Mouse (Mus musculus) hindbrain, embryonic 12.5 days (tissue): ENCODE measurements around the gene Picalm. TPM values are rescaled to one million over a fixed set of nuclear protein-coding genes. Genes with fewer than 3 reads are reported as not detected.
"Not testable (repeated sequence)": the region's sequence is repeated elsewhere in the genome, so short reads cannot be mapped to it uniquely, and the experiment has no call there.

Experiments
- ATAC-seq: fragments of 200-750 bp; cut with Nextera tagmentation; 2 replicates; pipeline ENCODE4 v1.8.0; 2017; ENCODE audit warnings: moderate TSS enrichment; ENCODE audit not compliant: low FRiP score
- H3K27ac ChIP-seq: fragments of 300-500 bp; sonication (generic); 2 replicates; pipeline ENCODE4 v1.5.1; 2016; ENCODE audit warnings: mild to moderate bottlenecking
- H3K27me3 ChIP-seq: fragments of 300-500 bp; sonication (generic); 2 replicates; pipeline ENCODE4 v1.6.1; 2016; ENCODE audit warnings: mild to moderate bottlenecking
- H3K36me3 ChIP-seq: fragments of 300-500 bp; sonication (generic); 2 replicates; pipeline ENCODE4 v1.6.1; 2016; ENCODE audit warnings: mild to moderate bottlenecking
- H3K4me1 ChIP-seq: fragments of 300-500 bp; sonication (generic); 2 replicates; pipeline ENCODE4 v1.6.1; 2016
- H3K4me2 ChIP-seq: fragments of 300-500 bp; sonication (generic); replicated peaks from 2 replicates; pipeline ENCODE4 v1.6.1; 2016; ENCODE audit warnings: mild to moderate bottlenecking
- H3K4me3 ChIP-seq: fragments of 300-500 bp; sonication (generic); 2 replicates; pipeline ENCODE4 v1.5.1; 2016; ENCODE audit warnings: mild to moderate bottlenecking
- H3K9ac ChIP-seq: fragments of 300-500 bp; sonication (generic); 2 replicates; pipeline ENCODE4 v1.6.1; 2016; ENCODE audit warnings: mild to moderate bottlenecking, moderate library complexity
- H3K9me3 ChIP-seq: fragments of 300-500 bp; sonication (generic); replicated peaks from 2 replicates; pipeline ENCODE4 v1.6.1; 2016; ENCODE audit warnings: mild to moderate bottlenecking
- WGBS: fragments of 180-500 bp; shearing (Covaris S2); methylation state at CpG from one replicate; pipeline ENCODE4 v1.1.7; 2016; 5-methylcytosine and 5-hydroxymethylcytosine counted together
- polyA plus RNA-seq: library from polyadenylated mRNA; unstranded; fragments of >200 nt; fragmentation: Nextera tagmentation; extraction: Ambion mirVana; gene quantifications from 2 replicates; pipeline ENCODE4 v1.2.1, GENCODE M21; 2016

Picalm gene
- polyA plus RNA-seq, 1 experiment from 2014 or later: 44.8 TPM

DNA sequence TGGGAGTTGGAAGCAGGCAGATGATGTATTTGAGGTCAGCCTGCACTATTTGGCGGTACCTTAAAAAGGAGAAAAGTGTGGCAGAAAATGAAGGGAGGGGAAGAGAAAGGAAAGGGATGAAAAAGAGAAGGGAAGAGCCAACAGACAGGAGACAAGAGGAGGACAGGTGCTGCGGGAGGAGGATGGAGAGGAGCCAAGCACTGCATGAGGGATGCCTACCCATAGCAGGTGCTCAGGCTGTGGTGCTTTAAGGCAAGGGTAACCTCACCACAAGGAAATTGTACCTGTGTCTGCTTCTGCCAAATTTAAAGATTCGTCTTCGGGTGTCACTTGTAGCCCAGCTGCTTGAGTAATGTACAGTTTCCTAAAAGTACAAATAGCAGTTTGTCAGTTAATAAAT, 98.1 kb downstream of the Picalm start:
- Histone ChIP-seq H3K4me2 (no peak overlapping the region), H3K9ac (no peak overlapping the region), H3K27ac (no peak overlapping the region), H3K9me3 (no peaks in the 10 kb centered on the region), H3K27me3 (no peaks in the 10 kb centered on the region), H3K4me3 (no peak overlapping the region), H3K36me3 (no peaks in the 10 kb centered on the region), H3K4me1 (no peaks in the 10 kb centered on the region)
- 89% methylated on average over 4 of the region's 4 CpGs for WGBS
- ATAC-seq: no peak

- not testable (repeated sequence) for H3K27ac ChIP-seq, H3K4me3 ChIP-seq, H3K4me2 ChIP-seq, H3K4me1 ChIP-seq, H3K36me3 ChIP-seq, H3K9me3 ChIP-seq, ATAC-seq, H3K27me3 ChIP-seq, H3K9ac ChIP-seq
These were observed 98.9 kb downstream of the Picalm start for GRCm38 (mm10) chr7:90228884-90229283.

GRCm38 (mm10) chr7:90231431-90231830, 101.4 kb downstream of the Picalm start:
- Histone ChIP-seq H3K4me3 (no peak overlapping the region), H3K4me2 (no peak overlapping the region), H3K4me1 (no peaks in the 10 kb centered on the region), H3K27me3 (no peaks in the 10 kb centered on the region), H3K9me3 (no peaks in the 10 kb centered on the region), H3K36me3 (no peaks in the 10 kb centered on the region), H3K27ac (no peak overlapping the region), H3K9ac (no peak overlapping the region)
- 88% methylated on average over 9 of the region's 9 CpGs for WGBS
- ATAC-seq: no peak

DNA sequence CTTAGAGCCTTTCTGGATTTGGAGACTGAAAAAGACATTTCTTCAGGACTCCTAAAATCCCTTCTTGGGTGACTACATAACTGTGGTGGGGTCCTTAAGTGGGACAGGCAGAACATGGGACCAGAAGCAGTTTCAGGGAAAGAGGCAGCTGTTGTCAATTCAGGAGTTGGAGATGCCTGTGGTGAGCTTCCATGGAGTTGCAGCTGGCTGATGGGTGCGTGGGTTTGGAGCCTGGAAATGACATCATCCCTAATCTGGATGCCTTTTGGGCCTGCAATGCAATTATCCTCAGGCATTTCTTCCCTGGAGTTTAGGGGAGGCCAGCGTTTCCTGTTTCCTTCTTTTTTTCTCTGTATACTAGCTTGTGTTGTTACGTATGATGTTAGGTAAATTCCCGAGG, 103.9 kb downstream of the Picalm start:
- H3K4me1 ChIP-seq: no peaks in the 10 kb centered on the region
- ATAC-seq: no peak
- 65% methylated on average over 4 of the region's 4 CpGs for WGBS

DNA sequence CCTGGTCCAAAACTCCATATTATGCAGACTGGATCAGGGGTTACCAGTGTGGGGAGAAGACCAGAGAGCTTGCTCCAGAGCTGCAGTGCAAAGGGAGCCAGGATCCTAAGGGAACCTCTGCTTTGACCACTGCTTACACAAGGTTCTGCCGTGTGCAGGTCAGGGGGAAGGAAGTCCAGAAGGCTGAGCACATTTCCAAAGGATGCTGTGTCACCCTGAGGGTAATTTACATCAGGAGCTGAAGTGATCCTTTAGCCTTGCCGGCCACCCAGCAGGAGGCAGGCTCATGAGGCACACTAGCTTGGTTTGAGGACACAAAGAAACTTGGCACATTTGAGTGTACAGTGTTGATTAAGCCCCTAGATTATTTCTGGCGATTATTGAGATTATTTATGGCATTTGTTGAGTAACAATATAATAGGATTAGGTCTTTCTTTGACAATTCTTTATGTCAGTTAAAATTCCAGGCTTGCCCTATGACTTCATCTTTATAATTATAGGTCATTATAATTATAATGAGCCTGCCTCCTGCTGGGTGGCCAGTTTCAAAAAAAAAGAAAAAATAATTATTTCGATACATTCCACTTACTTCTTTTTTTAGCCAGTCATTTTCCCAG, 106.4 kb downstream of the Picalm start:
- ATAC-seq: no peak

More for the DNA sequence above, 103.9 kb downstream of the Picalm start:
- no peaks in the 10 kb centered on the region for H3K36me3 ChIP-seq
- H3K4me3 ChIP-seq: no peak overlapping the region
- no peak overlapping the region for H3K4me2 ChIP-seq
- H3K27ac ChIP-seq: no peak overlapping the region
- no peaks in the 10 kb centered on the region for H3K27me3 ChIP-seq
- no peak overlapping the region for H3K9ac ChIP-seq
- no peaks in the 10 kb centered on the region for H3K9me3 ChIP-seq

DNA sequence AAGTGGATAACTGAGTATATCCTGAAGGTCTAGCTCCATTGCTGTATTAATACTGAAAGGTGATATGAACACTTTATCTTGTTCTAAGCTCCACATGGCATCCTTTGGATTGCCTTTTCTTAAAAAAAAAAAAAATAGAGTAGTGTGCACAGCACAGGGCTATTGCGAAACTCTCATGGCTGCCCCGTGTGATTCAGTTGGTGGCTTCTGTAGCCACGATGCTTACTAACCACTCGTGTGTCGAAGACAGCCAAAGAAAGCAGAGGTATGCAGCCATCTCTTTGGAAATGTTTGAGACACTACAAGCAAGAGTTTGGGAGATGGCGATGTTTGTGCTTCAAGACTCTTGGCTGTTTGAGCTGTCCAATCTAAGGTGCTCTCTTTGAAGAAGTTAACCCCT, 113.1 kb downstream of the Picalm start:
- Histone ChIP-seq H3K4me3 (no peak overlapping the region), H3K27me3 (no peaks in the 10 kb centered on the region), H3K36me3 (no peaks in the 10 kb centered on the region), H3K9ac (no peak overlapping the region), H3K9me3 (no peaks in the 10 kb centered on the region), H3K4me2 (no peak overlapping the region), H3K4me1 (no peaks in the 10 kb centered on the region), H3K27ac (no peak overlapping the region)
- no peak for ATAC-seq
- 91% methylated on average over 6 of the region's 6 CpGs for WGBS

More for the DNA sequence above, 106.4 kb downstream of the Picalm start:
- Histone ChIP-seq H3K27me3 (no peaks in the 10 kb centered on the region), H3K4me2 (no peak overlapping the region), H3K36me3 (no peaks in the 10 kb centered on the region), H3K4me1 (no peaks in the 10 kb centered on the region), H3K9me3 (no peaks in the 10 kb centered on the region), H3K27ac (no peak overlapping the region), H3K9ac (no peak overlapping the region), H3K4me3 (no peak overlapping the region)
- WGBS: 49% methylated on average over 4 of the region's 4 CpGs

DNA sequence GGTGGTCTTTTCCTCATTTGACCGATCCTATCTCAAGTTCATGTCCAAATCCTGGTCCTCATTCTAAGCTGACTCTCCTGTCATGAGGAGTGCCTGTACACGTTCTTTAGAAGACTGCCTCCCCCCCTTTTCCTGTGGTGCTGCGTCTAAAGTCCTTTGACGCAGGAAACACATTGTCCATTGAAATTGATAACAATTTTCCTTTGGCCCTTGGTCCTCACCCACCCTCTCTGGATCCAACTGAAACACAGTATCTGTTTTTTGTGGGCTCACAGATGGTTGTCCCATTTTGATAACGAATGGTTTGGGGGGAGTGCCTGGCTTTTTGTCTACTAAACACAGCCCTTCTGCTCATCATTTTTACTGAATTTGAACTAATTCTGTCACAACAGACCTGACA, 113.6 kb downstream of the Picalm start:
- Histone ChIP-seq H3K27me3 (no peaks in the 10 kb centered on the region), H3K27ac (no peak overlapping the region), H3K36me3 (no peaks in the 10 kb centered on the region), H3K9ac (no peak overlapping the region), H3K4me1 (no peaks in the 10 kb centered on the region), H3K9me3 (no peaks in the 10 kb centered on the region), H3K4me3 (no peak overlapping the region), H3K4me2 (no peak overlapping the region)
- ATAC-seq: no peak
- 83% methylated on average over 5 of the region's 5 CpGs for WGBS

DNA sequence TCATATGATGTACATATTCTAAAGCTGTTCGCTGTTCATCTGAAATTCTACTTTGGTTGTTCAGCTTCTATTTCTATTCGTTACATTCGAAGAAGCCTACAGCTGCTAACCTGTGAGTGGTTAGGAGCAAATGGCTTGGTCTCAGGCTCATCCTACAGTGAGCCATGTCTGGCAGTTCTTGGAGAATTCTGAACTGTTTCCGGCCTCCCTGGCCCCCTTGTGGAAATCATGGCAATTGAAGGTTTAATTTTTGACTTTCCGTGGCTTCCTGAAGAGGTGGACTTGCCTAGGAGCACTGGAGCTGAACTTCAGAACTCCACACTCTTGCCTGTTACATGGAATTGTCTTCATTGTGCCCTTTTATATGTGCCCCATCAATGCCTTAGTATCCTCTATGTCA, 122.9 kb downstream of the Picalm start:
- Histone ChIP-seq H3K27me3 (no peaks in the 10 kb centered on the region), H3K4me3 (no peak overlapping the region), H3K27ac (no peak overlapping the region), H3K4me1 (no peaks in the 10 kb centered on the region), H3K9me3 (no peaks in the 10 kb centered on the region), H3K4me2 (no peak overlapping the region), H3K9ac (no peak overlapping the region), H3K36me3 (no peaks in the 10 kb centered on the region)
- whole genome bisulfite sequencing: 78% methylated on average over 5 of the region's 5 CpGs
- no peak for ATAC-seq

- Histone ChIP-seq H3K27ac (no peak overlapping the region), H3K4me1 (peaks cover 6% of the 10 kb centered on the region; the same call in 1 of the 2 replicates), H3K9ac (no peak overlapping the region), H3K27me3 (no peaks in the 10 kb centered on the region), H3K36me3 (no peaks in the 10 kb centered on the region), H3K4me2 (no peak overlapping the region), H3K9me3 (no peaks in the 10 kb centered on the region), H3K4me3 (no peak overlapping the region)
- ATAC-seq: no peak
- 93% methylated on average over 2 of the region's 2 CpGs for WGBS
These were observed 128.7 kb downstream of the Picalm start for GRCm38 (mm10) chr7:90258701-90259100.

DNA sequence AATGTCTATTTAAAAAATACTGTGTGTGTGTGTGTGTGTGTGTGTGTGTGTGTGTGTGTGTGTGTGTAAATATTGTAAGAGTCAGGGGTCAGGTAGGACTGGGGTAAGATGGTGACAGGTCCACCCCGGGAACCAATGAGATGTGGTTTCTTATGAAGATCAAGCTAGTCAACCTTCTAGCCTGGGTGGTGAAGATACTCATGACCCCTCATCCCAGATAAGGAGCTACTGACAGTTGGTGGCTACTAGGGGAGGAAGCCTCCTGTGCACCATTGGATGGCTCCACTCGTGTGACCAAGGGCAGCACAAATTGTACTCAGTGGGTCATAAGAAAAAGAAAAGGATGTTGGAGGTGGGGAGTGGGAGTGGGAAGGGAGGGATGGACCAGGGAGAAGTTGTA, 129.9 kb downstream of the Picalm start:
- H3K9me3 ChIP-seq: no peaks in the 10 kb centered on the region
- 77% methylated on average over 2 of the region's 2 CpGs for WGBS
- ATAC-seq: no peak

GRCm38 (mm10) chr7:90261902-90262599, 132.0 kb downstream of the Picalm start:
- ATAC-seq: peak; percentile 90
- Histone ChIP-seq H3K36me3 (no peaks in the 10 kb centered on the region), H3K4me2 (peak overlapping the region; percentile 39), H3K9me3 (no peaks in the 10 kb centered on the region), H3K27me3 (no peaks in the 10 kb centered on the region), H3K4me1 (peaks cover 9% of the 10 kb centered on the region; the same call in 1 of the 2 replicates), H3K4me3 (no peak overlapping the region), H3K9ac (no peak overlapping the region), H3K27ac (peak overlapping the region; percentile 83)
- WGBS: 23% methylated on average over 7 of the region's 7 CpGs

More for the DNA sequence above, 129.9 kb downstream of the Picalm start:
- no peaks in the 10 kb centered on the region for H3K36me3 ChIP-seq
- H3K9ac ChIP-seq: no peak overlapping the region
- H3K27me3 ChIP-seq: no peaks in the 10 kb centered on the region
- H3K4me2 ChIP-seq: no peak overlapping the region
- H3K4me1 ChIP-seq: peaks cover 6% of the 10 kb centered on the region; the same call in 1 of the 2 replicates
- H3K27ac ChIP-seq: no peak overlapping the region
- H3K4me3 ChIP-seq: no peak overlapping the region
